Mouse (Mus musculus) gastrocnemius, adult 18-20 months (tissue): ENCODE data around the gene Actr8. TPM values are rescaled to one million over a fixed set of nuclear protein-coding genes. Genes with fewer than 3 reads are reported as not detected.

ENCODE experiments used
- DNase-seq: peaks from one replicate; pipeline ENCODE4 v3.0.0; 2021; ENCODE audit warnings: low spot score
- microRNA-seq: library from miRNA; unstranded; fragments of <30 nt; microRNA quantifications from one replicate; pipeline ENCODE4 v1.2.0, GENCODE M21; 2021
- total RNA-seq, 2 experiments: library from RNA; stranded (reverse); gene quantifications; 2 replicates each; pipeline ENCODE4 v1.2.3; 2021

The Actr8 gene
- total RNA-seq, 2 experiments from 2014 or later: 31.1 to 33.4 TPM

- no peak for DNase-seq
Measured at GRCm38 (mm10) chr14:30038431-30038830, 60.3 kb downstream of the Actr8 start.

DNA sequence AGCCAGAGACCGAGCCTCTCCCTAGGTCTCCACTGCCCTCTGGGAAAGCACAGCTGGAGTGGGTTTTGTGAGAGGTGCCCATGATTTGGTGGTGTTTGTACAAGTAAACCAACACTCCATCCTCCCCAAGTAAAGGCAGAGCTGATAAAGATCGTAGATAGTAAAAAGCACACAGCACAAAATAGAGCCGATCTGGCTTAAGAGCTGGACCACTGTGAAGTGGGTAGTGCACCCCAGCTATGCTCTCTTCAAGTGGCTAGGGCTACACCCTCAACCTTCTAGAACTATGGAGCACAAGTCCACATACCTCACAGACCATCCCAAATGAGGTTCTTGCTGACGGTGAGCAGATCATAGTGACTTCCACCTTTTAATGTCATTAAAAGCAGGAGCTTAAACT, 61.3 kb downstream of the Actr8 start:
- no peak for DNase-seq

GRCm38 (mm10) chr14:30041836-30042235, 63.7 kb downstream of the Actr8 start:
- DNase-seq: no peak

DNA sequence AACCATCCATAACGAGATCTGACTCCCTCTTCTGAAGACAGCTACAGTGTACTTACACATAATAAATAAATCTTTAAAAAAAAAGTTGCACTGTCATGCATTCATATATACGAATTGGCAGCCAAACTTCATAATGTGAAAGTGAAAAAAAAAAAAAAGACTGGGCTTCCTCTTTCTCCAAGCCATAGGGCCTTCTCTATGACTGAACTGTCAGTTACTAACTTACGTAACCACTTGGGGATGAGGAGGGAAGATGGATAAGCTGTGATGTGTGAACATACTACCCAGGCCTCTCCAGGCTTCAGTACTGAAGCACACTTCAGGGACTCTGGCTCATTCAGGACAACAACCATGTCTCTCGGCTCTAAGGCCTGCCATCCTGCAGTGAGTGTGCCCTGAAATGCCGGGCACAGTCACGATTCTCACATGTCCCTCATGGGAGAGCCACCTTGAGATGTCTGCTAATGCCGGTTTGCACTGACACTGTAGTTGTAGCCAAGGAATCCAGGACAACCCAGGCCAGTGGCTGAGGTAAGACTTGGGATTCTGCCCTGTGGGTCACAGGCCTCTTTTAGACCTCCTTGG, 65.3 kb downstream of the Actr8 start:
- DNase-seq: no peak

DNA sequence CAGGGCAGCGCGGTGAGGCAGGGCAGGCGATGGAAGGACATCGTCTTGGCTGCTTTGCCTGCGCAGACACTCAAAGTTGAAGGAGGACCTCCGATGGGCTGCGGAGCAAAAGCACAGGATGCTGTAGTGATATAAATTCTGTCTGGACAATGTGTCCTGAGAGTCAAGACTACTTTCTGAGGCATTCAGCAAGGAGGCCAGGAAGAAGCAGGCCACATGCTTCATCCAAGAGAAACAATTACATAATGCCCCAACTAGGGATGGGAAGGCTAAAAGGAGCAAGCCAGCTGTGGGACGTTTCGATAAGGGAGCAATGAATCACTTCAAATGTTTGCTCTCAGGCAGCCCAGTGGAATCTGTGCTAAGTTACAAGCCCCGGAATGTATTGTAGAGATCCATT, 67.1 kb downstream of the Actr8 start:
- DNase-seq: peak; percentile 10

- DNase-seq: no peak
Measured at GRCm38 (mm10) chr14:30045704-30046220, 67.6 kb downstream of the Actr8 start.

GRCm38 (mm10) chr14:30046976-30047375, 68.8 kb downstream of the Actr8 start:
- DNase-seq: no peak

DNA sequence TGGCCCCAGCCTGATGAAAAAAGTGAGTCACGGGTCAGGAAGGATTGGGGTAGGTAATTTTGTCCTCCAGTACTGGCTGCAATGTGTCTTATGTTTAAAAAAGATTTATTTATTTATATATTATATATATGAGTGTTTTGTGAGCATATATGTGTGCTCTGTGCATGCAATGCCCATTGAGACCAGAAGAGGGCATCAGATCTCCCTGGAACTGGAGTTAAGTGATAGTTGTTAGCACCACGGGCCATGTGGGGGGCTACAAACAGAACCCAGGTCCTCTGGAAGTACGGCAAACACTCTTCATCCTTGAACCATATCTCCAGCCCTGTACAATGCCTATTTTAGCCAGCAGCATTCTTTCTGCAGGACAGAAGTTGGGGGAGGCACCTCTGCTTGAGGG, 69.9 kb downstream of the Actr8 start:
- no peak for DNase-seq

DNA sequence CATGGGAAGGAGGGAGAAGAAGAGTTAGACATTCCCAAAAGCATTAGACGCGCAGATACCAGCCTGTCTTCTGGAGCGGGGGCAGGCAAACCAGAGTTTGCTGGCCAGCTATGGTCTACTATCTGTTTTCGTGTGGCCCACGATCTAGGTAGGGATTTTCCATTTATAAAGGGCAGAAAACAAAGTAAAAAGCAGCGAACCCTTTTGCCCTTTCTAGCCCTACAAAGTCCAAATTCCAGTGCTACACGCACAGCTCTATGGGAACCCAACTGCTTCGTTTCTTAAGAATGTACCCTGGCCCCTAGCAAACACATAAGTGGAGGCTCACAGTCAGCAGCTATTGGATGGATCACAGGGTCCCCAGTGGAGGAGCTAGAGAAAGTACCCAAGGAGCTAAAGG, 72.1 kb downstream of the Actr8 start:
- DNase-seq: no peak

GRCm38 (mm10) chr14:30054922-30055321, 76.8 kb downstream of the Actr8 start:
- DNase-seq: no peak

Small RNAs within 50 kb of the gene (microRNA-seq; reads per million reads assigned to microRNA genes)
- not detected for gene Mir6947

Other genes starting within 250 kb of the Actr8 start
- gene Selenok, start 10.0 kb upstream of the Actr8 start, total RNA-seq: 10 to 100 TPM; 74.9 to 96.6 TPM
- gene Il17rb, start 30.6 kb downstream of the Actr8 start, total RNA-seq: under 1 TPM in 1 of 2 experiments, not detected in 1; 0.09 TPM
- gene Chdh, start 30.7 kb downstream of the Actr8 start, total RNA-seq: under 1 TPM; 0.36 to 0.37 TPM